Mouse (Mus musculus) lung, postnatal 14 days (tissue): Measurements from ENCODE around the gene Masp2.

Experiments used
- DNase-seq: peaks from one replicate; pipeline ENCODE4 v3.0.0; 2021

Masp2 gene

GRCm38 (mm10) chr4:148639455-148639854, 37.1 kb downstream of the Masp2 start:
- DNase-seq, result no peak

- no peak for DNase-seq
Measured at GRCm38 (mm10) chr4:148641121-148641520, 38.8 kb downstream of the Masp2 start.

GRCm38 (mm10) chr4:148643291-148644156, 41.2 kb downstream of the Masp2 start, which contains the start of gene Gm572:
TSS of gene Gm572 (plus strand) at chr4:148643317.
- no peak for DNase-seq

- peak; percentile 78 for DNase-seq
Measured at GRCm38 (mm10) chr4:148644157-148644511, 41.8 kb downstream of the Masp2 start.

- no peak for DNase-seq
Measured at GRCm38 (mm10) chr4:148644926-148645325, 42.6 kb downstream of the Masp2 start.

GRCm38 (mm10) chr4:148646616-148647015, 44.3 kb downstream of the Masp2 start:
- DNase-seq, result no peak

- DNase-seq, result no peak
Measured at GRCm38 (mm10) chr4:148649309-148649708, 47.0 kb downstream of the Masp2 start.

GRCm38 (mm10) chr4:148651045-148651444, 48.7 kb downstream of the Masp2 start:
- no peak for DNase-seq

GRCm38 (mm10) chr4:148654701-148655398, 52.5 kb downstream of the Masp2 start:
- peak; percentile 48 for DNase-seq

GRCm38 (mm10) chr4:148656691-148657258, 54.4 kb downstream of the Masp2 start:
- DNase-seq, result no peak

- DNase-seq, result no peak
Measured at GRCm38 (mm10) chr4:148657776-148658175, 55.4 kb downstream of the Masp2 start.

GRCm38 (mm10) chr4:148660174-148660573, 57.8 kb downstream of the Masp2 start:
- DNase-seq, result no peak

- peak; percentile 88 for DNase-seq
Measured at GRCm38 (mm10) chr4:148662168-148662965, 60.0 kb downstream of the Masp2 start.

- no peak for DNase-seq
Measured at GRCm38 (mm10) chr4:148663326-148663725, 61.0 kb downstream of the Masp2 start.

GRCm38 (mm10) chr4:148664021-148664420, 61.7 kb downstream of the Masp2 start:
- no peak for DNase-seq
